Mouse (Mus musculus): ENCODE data around the gene Tm9sf1.

DNA sequence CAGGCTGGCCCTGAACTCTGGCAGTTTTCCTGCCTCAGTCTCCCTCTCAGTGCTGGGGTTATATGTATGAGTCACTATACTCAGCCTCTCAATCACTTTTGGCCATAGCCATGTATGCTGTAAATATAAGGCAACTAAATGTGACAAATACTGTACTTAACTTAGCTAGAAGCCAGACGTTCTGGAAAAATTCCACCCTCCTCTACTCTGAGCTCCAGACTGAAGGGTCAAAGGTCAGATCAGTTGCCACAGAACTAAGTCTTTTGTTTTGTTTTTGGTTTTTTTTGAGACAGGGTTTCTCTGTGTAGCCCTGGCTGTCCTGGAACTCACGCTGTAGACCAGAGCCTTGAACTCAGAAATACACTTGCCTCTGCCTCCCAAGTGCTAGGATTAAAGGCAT lies 27.7 kb downstream of the Tm9sf1 start:
- TF ChIP-seq EP300 (IDR thresholded peaks at IDR 0.05; ENCODE audit: low read length) (no peak), POLR2A (IDR thresholded peaks at IDR 0.05; ENCODE audit: low read depth, low read length) (no peak), ZKSCAN1 (IDR thresholded peaks at IDR 0.05; ENCODE audit: borderline replicate concordance, low read depth, low read length) (no peak), CTCF (conservative IDR thresholded peaks at IDR 0.05 in 1 of 2, IDR thresholded peaks at IDR 0.05 in 1 of 2; ENCODE audit: low read depth in 2 of 2, low read length in 2 of 2) (no peak), RAD21 (IDR thresholded peaks at IDR 0.05; ENCODE audit: low read depth, low read length) (no peak), MAFK (IDR thresholded peaks at IDR 0.05; ENCODE audit: insufficient replicate concordance, low read length) (no peak), BHLHE40 (IDR thresholded peaks at IDR 0.05; ENCODE audit: low read depth, low read length) (no peak)

All from CH12.LX (cell line).